Mouse (Mus musculus): ENCODE data around the gene Adgrl3. TPM values are rescaled to one million over a fixed set of nuclear protein-coding genes. Genes with fewer than 3 reads are reported as not detected.

The Adgrl3 gene
- polyA plus RNA-seq, 1 experiment = 0.36 TPM

- Histone ChIP-seq H3K4me1 (ENCODE audit: control insufficient read depth, insufficient read depth, low read length) (no peaks in the 10 kb centered on the region), H3K4me3 (ENCODE audit: low read depth, low read length) (no peak overlapping the region), H3K9me3 (replicated peaks; ENCODE audit: control insufficient read depth, insufficient read depth, low read length, poor library complexity, severe bottlenecking) (no peaks in the 10 kb centered on the region), H3K9ac (ENCODE audit: low read depth, poor library complexity, severe bottlenecking) (no peak overlapping the region), H3K27me3 (ENCODE audit: control insufficient read depth, insufficient read depth, low read length, poor library complexity, severe bottlenecking) (no peaks in the 10 kb centered on the region), H3K36me3 (ENCODE audit: control insufficient read depth, insufficient read depth, low read length, poor library complexity, severe bottlenecking) (no peaks in the 10 kb centered on the region), H3K27ac (ENCODE audit: insufficient read depth, low read length) (no peak overlapping the region)
- TF ChIP-seq POLR2A (IDR thresholded peaks at IDR 0.05; ENCODE audit: insufficient read depth, low read length) (no peak), EP300 (IDR thresholded peaks at IDR 0.05; ENCODE audit: insufficient read depth, low read depth, low read length) (no peak), CTCF (IDR thresholded peaks at IDR 0.05; ENCODE audit: low read depth, low read length) (no peak)
These were observed 181.9 kb downstream of the Adgrl3 start for GRCm38 (mm10) chr5:81201885-81202284.

DNA sequence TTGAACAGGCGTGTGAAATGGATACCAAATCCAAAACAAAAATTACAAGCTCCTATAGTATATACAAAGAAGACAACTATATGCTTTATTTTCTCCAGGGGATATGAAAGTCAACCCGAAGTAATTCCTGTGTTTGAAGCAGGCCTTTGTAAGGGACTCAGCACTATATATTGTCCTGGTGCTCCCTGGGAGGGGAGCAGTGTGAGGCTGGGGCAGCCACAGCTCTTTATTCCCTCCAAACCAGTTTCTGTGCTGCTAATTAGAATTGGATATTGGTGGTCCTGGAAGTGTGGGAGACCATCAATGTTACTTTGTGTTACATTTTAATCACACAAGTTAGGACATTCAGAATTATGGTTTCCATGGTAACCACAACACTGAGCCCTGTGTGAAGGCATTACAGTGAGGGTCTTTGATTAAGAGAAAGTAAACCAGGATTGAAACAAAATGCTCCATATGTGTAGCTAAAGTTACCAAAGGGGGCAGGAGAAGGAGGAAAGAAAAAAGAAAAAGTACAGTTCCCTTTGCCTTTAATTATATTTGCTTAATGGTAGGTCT, 198.6 kb downstream of the Adgrl3 start:
- Histone ChIP-seq H3K9ac (ENCODE audit: low read depth, poor library complexity, severe bottlenecking) (no peak overlapping the region), H3K27me3 (ENCODE audit: control insufficient read depth, insufficient read depth, low read length, poor library complexity, severe bottlenecking) (no peaks in the 10 kb centered on the region), H3K9me3 (replicated peaks; ENCODE audit: control insufficient read depth, insufficient read depth, low read length, poor library complexity, severe bottlenecking) (no peaks in the 10 kb centered on the region), H3K27ac (ENCODE audit: insufficient read depth, low read length) (no peak overlapping the region), H3K36me3 (ENCODE audit: control insufficient read depth, insufficient read depth, low read length, poor library complexity, severe bottlenecking) (no peaks in the 10 kb centered on the region), H3K4me3 (ENCODE audit: low read depth, low read length) (no peak overlapping the region), H3K4me1 (ENCODE audit: control insufficient read depth, insufficient read depth, low read length) (no peaks in the 10 kb centered on the region)
- TF ChIP-seq EP300 (IDR thresholded peaks at IDR 0.05; ENCODE audit: insufficient read depth, low read depth, low read length) (no peak), CTCF (IDR thresholded peaks at IDR 0.05; ENCODE audit: low read depth, low read length) (no peak), POLR2A (IDR thresholded peaks at IDR 0.05; ENCODE audit: insufficient read depth, low read length) (no peak)

- TF ChIP-seq POLR2A (IDR thresholded peaks at IDR 0.05; ENCODE audit: insufficient read depth, low read length) (no peak), EP300 (IDR thresholded peaks at IDR 0.05; ENCODE audit: insufficient read depth, low read depth, low read length) (no peak)
- Histone ChIP-seq H3K27me3 (ENCODE audit: control insufficient read depth, insufficient read depth, low read length, poor library complexity, severe bottlenecking) (no peaks in the 10 kb centered on the region), H3K4me1 (ENCODE audit: control insufficient read depth, insufficient read depth, low read length) (no peaks in the 10 kb centered on the region)
These were observed 204.5 kb downstream of the Adgrl3 start for GRCm38 (mm10) chr5:81224465-81224864.

GRCm38 (mm10) chr5:81225486-81225885, 205.5 kb downstream of the Adgrl3 start:
- Histone ChIP-seq H3K4me1 (ENCODE audit: control insufficient read depth, insufficient read depth, low read length) (no peaks in the 10 kb centered on the region), H3K27me3 (ENCODE audit: control insufficient read depth, insufficient read depth, low read length, poor library complexity, severe bottlenecking) (no peaks in the 10 kb centered on the region), H3K4me3 (ENCODE audit: low read depth, low read length) (no peak overlapping the region), H3K27ac (ENCODE audit: insufficient read depth, low read length) (no peak overlapping the region), H3K36me3 (ENCODE audit: control insufficient read depth, insufficient read depth, low read length, poor library complexity, severe bottlenecking) (no peaks in the 10 kb centered on the region), H3K9ac (ENCODE audit: low read depth, poor library complexity, severe bottlenecking) (no peak overlapping the region), H3K9me3 (replicated peaks; ENCODE audit: control insufficient read depth, insufficient read depth, low read length, poor library complexity, severe bottlenecking) (no peaks in the 10 kb centered on the region)
- TF ChIP-seq CTCF (IDR thresholded peaks at IDR 0.05; ENCODE audit: low read depth, low read length) (no peak), EP300 (IDR thresholded peaks at IDR 0.05; ENCODE audit: insufficient read depth, low read depth, low read length) (no peak), POLR2A (IDR thresholded peaks at IDR 0.05; ENCODE audit: insufficient read depth, low read length) (no peak)

More at GRCm38 (mm10) chr5:81224465-81224864, 204.5 kb downstream of the Adgrl3 start:
- no peak overlapping the region for H3K9ac ChIP-seq (ENCODE audit: low read depth, poor library complexity, severe bottlenecking)
- H3K36me3 ChIP-seq (ENCODE audit: control insufficient read depth, insufficient read depth, low read length, poor library complexity, severe bottlenecking) = no peaks in the 10 kb centered on the region
- no peak overlapping the region for H3K4me3 ChIP-seq (ENCODE audit: low read depth, low read length)
- no peaks in the 10 kb centered on the region for H3K9me3 ChIP-seq (replicated peaks; ENCODE audit: control insufficient read depth, insufficient read depth, low read length, poor library complexity, severe bottlenecking)
- no peak overlapping the region for H3K27ac ChIP-seq (ENCODE audit: insufficient read depth, low read length)

DNA sequence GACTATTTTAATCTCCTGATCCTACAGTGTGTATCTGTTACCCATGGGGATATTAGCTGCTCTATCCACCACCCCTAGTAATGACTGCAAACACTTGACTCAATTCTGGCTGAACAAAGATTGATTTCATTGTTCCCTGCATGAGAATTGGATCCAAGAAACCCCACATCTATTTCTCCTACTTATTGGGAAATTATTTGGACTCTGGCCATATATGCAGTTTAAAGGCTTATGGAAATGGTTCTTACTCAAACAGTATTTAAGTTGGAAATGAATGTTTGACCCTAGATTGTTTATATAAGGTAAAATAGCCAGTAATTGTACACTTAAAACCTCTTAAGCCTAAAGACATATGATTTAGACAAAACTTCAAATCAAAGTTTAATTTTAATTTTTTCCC, 207.3 kb downstream of the Adgrl3 start:
- Histone ChIP-seq H3K27ac (ENCODE audit: insufficient read depth, low read length) (no peak overlapping the region), H3K36me3 (ENCODE audit: control insufficient read depth, insufficient read depth, low read length, poor library complexity, severe bottlenecking) (no peaks in the 10 kb centered on the region), H3K4me3 (ENCODE audit: low read depth, low read length) (no peak overlapping the region), H3K4me1 (ENCODE audit: control insufficient read depth, insufficient read depth, low read length) (no peaks in the 10 kb centered on the region), H3K9me3 (replicated peaks; ENCODE audit: control insufficient read depth, insufficient read depth, low read length, poor library complexity, severe bottlenecking) (no peaks in the 10 kb centered on the region), H3K9ac (ENCODE audit: low read depth, poor library complexity, severe bottlenecking) (no peak overlapping the region), H3K27me3 (ENCODE audit: control insufficient read depth, insufficient read depth, low read length, poor library complexity, severe bottlenecking) (no peaks in the 10 kb centered on the region)
- TF ChIP-seq POLR2A (IDR thresholded peaks at IDR 0.05; ENCODE audit: insufficient read depth, low read length) (no peak), CTCF (IDR thresholded peaks at IDR 0.05; ENCODE audit: low read depth, low read length) (no peak), EP300 (IDR thresholded peaks at IDR 0.05; ENCODE audit: insufficient read depth, low read depth, low read length) (no peak)

DNA sequence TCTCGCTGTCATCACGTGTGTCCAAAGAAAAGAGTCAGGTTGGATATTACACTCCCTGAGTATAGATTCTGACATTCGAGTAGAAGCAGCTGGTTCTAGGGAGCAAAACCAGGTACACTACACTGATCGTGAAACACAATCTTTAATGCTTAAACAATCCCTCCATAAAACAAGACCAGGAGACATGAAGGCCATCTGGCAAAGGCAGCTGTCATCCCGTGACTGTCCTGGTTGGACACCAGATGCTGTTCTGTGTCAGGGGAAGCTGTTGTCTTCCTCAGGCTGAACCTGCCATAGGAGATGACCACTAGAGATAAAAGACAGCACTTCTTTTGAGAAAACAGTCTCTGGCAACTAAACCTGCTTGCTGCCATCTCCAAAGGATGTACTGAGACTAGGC, 228.8 kb downstream of the Adgrl3 start:
- H3K4me1 ChIP-seq (ENCODE audit: control insufficient read depth, insufficient read depth, low read length) = no peaks in the 10 kb centered on the region
- no peak overlapping the region for H3K27ac ChIP-seq (ENCODE audit: insufficient read depth, low read length)
- H3K9ac ChIP-seq (ENCODE audit: low read depth, poor library complexity, severe bottlenecking) = no peak overlapping the region
- H3K27me3 ChIP-seq (ENCODE audit: control insufficient read depth, insufficient read depth, low read length, poor library complexity, severe bottlenecking) = no peaks in the 10 kb centered on the region
- no peaks in the 10 kb centered on the region for H3K36me3 ChIP-seq (ENCODE audit: control insufficient read depth, insufficient read depth, low read length, poor library complexity, severe bottlenecking)
- no peaks in the 10 kb centered on the region for H3K9me3 ChIP-seq (replicated peaks; ENCODE audit: control insufficient read depth, insufficient read depth, low read length, poor library complexity, severe bottlenecking)
- H3K4me3 ChIP-seq (ENCODE audit: low read depth, low read length) = no peak overlapping the region
- TF ChIP-seq EP300 (IDR thresholded peaks at IDR 0.05; ENCODE audit: insufficient read depth, low read depth, low read length) (no peak), POLR2A (IDR thresholded peaks at IDR 0.05; ENCODE audit: insufficient read depth, low read length) (no peak), CTCF (IDR thresholded peaks at IDR 0.05; ENCODE audit: low read depth, low read length) (no peak)
